Comparison of ENCODE assay signal across 9 mouse cellular contexts in the genomic region with DNA sequence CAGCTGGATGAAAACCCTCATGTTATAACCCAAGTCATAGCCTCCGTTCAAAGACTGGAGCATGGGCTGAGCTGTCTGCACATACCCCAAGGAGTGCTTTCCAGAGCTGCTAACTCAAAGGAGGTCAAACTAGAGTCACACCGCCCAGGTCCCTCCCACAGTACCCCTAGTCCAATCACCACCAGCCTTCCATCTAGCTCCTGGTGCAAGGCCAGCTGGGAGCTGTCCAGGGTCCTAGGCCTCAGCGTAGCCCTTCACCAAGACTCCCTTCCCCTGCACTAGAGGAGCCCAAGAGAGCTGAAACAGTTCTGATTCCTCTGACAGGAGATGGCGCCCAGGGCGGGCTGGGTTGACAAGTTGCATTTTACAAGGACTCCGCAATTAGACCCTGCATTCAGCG. TPM values are rescaled to one million over a fixed set of nuclear protein-coding genes. Genes with fewer than 3 reads are reported as not detected.
DNase-seq lines count a peak whose midpoint lies in the region; ATAC-seq lines count a peak whose summit lies in the region.
"Had no signal": no experiment of that assay in that cellular context is flagged by ENCODE, and none has a peak within 500 bp of the region (broad histone marks: within the 10 kb centered on the region; RNA-seq: fewer than 3 reads in every experiment).

No protein-coding gene starts in this region.

- no peaks in the 10 kb centered on the region for H3K36me3 ChIP-seq in embryonic facial prominence, embryonic 15.5 days
- H3K36me3 ChIP-seq in heart, embryonic 15.5 days = no peaks in the 10 kb centered on the region
- H3K36me3 ChIP-seq in kidney, embryonic 16.5 days (ENCODE audit: insufficient read depth, low read length) = no peaks in the 10 kb centered on the region
- H3K36me3 ChIP-seq in lung, embryonic 16.5 days (ENCODE audit: control insufficient read depth, insufficient read depth, low read length) = no peaks in the 10 kb centered on the region

- H3K27me3 ChIP-seq in embryonic facial prominence, embryonic 15.5 days = no peaks in the 10 kb centered on the region
- H3K27me3 ChIP-seq in heart, embryonic 15.5 days = 0 out of 2 replicates have a peak, but pooled peaks cover 8% of the 10 kb centered on the region
- no peaks in the 10 kb centered on the region for H3K27me3 ChIP-seq in kidney, embryonic 16.5 days (ENCODE audit: insufficient read depth, low read length)
- no peaks in the 10 kb centered on the region for H3K27me3 ChIP-seq in lung, embryonic 16.5 days (ENCODE audit: control insufficient read depth, insufficient read depth, low read depth, low read length)

- H3K27ac ChIP-seq in embryonic facial prominence, embryonic 15.5 days (replicated peaks) = no peak overlapping the region
- H3K27ac ChIP-seq in heart, embryonic 15.5 days = no peak overlapping the region
- no peak overlapping the region for H3K27ac ChIP-seq in kidney, embryonic 16.5 days (ENCODE audit: low read length)
- H3K27ac ChIP-seq in lung, embryonic 16.5 days (ENCODE audit: low read length) = no peak overlapping the region

- 2% methylated on average over 7 of the region's 7 CpGs for WGBS in embryonic facial prominence, embryonic 15.5 days
- 6% methylated on average over 7 of the region's 7 CpGs for WGBS in heart, embryonic 15.5 days
- 1% methylated on average over 7 of the region's 7 CpGs for WGBS in kidney, embryonic 16.5 days
- WGBS in lung, embryonic 16.5 days = 3% methylated on average over 7 of the region's 7 CpGs

- ATAC-seq in embryonic facial prominence, embryonic 15.5 days (ENCODE audit: insufficient number of reproducible peaks, low FRiP score, low TSS enrichment, low read depth) = peak; percentile 68
- ATAC-seq in heart, embryonic 15.5 days (replicated peaks; ENCODE audit: insufficient number of reproducible peaks, insufficient read depth, low FRiP score, low read depth) = peak; percentile 80
- peak; percentile 98 for ATAC-seq in kidney, embryonic 16.5 days (ENCODE audit: low FRiP score, low TSS enrichment)
- ATAC-seq in lung, embryonic 16.5 days (ENCODE audit: low read depth) = peak; percentile 97
- ATAC-seq in erythroid progenitor cell, adult 5-6 weeks (replicated peaks; ENCODE audit: low FRiP score, poor library complexity, severe bottlenecking) = no peak

- no peak overlapping the region for H3K9ac ChIP-seq in embryonic facial prominence, embryonic 15.5 days
- no peak overlapping the region for H3K9ac ChIP-seq in heart, embryonic 15.5 days
- no peak overlapping the region for H3K9ac ChIP-seq in kidney, embryonic 16.5 days (replicated peaks; ENCODE audit: low read length)
- no peak overlapping the region for H3K9ac ChIP-seq in lung, embryonic 16.5 days (ENCODE audit: low read length)

- no peaks in the 10 kb centered on the region for H3K4me1 ChIP-seq in embryonic facial prominence, embryonic 15.5 days
- H3K4me1 ChIP-seq in heart, embryonic 15.5 days (replicated peaks) = no peaks in the 10 kb centered on the region
- 0 out of 2 replicates have a peak, but pooled peaks cover 4% of the 10 kb centered on the region for H3K4me1 ChIP-seq in kidney, embryonic 16.5 days (ENCODE audit: insufficient read depth, low read length)
- no peaks in the 10 kb centered on the region for H3K4me1 ChIP-seq in lung, embryonic 16.5 days (replicated peaks; ENCODE audit: control insufficient read depth, insufficient read depth, low read length)

- no peak overlapping the region for H3K4me3 ChIP-seq in embryonic facial prominence, embryonic 15.5 days (replicated peaks)
- H3K4me3 ChIP-seq in heart, embryonic 15.5 days = no peak overlapping the region
- no peak overlapping the region for H3K4me3 ChIP-seq in kidney, embryonic 16.5 days (ENCODE audit: low read length)
- no peak overlapping the region for H3K4me3 ChIP-seq in lung, embryonic 16.5 days (ENCODE audit: low read length)
- H3K4me3 ChIP-seq: erythroblast, embryonic 14.5 days had no signal

- H3K4me2 ChIP-seq in embryonic facial prominence, embryonic 15.5 days (replicated peaks) = no peak overlapping the region
- no peak overlapping the region for H3K4me2 ChIP-seq in heart, embryonic 15.5 days
- no peak overlapping the region for H3K4me2 ChIP-seq in kidney, embryonic 16.5 days (replicated peaks; ENCODE audit: low read depth, low read length)
- no peak overlapping the region for H3K4me2 ChIP-seq in lung, embryonic 16.5 days (ENCODE audit: low read depth, low read length)

- no peaks in the 10 kb centered on the region for H3K9me3 ChIP-seq in embryonic facial prominence, embryonic 15.5 days (replicated peaks)
- no peaks in the 10 kb centered on the region for H3K9me3 ChIP-seq in heart, embryonic 15.5 days (replicated peaks)
- no peaks in the 10 kb centered on the region for H3K9me3 ChIP-seq in kidney, embryonic 16.5 days (ENCODE audit: low read length)
- no peaks in the 10 kb centered on the region for H3K9me3 ChIP-seq in lung, embryonic 16.5 days (ENCODE audit: control insufficient read depth, low read length)

- DNase-seq in A20 (ENCODE audit: low read depth, low spot score) (peak; percentile 63), R1 (ENCODE audit: low read depth, low spot score) (peak; percentile 97)
- DNase-seq in right cerebral cortex, postnatal 25 days = peak; percentile 26

RNA-seq across cellular contexts. Expression of gene Crhr1, which starts 18.0 kb away (rescaled TPM):
- polyA plus RNA-seq in embryonic facial prominence, embryonic 15.5 days (2015; fragmentation: Nextera tagmentation; extraction: Ambion mirVana) = 0.21 and 0.34 TPM in 2 replicates
- not detected in 2 replicates for polyA plus RNA-seq in heart, embryonic 15.5 days (2015; fragmentation: Nextera tagmentation; extraction: Ambion mirVana)
- 0.16 and 0.23 TPM in 2 replicates for polyA plus RNA-seq in kidney, embryonic 16.5 days (2015; fragmentation: Nextera tagmentation; extraction: Ambion mirVana)
- not detected in 2 replicates for polyA plus RNA-seq in lung, embryonic 16.5 days (2015; fragmentation: Nextera tagmentation; extraction: Ambion mirVana)
- not detected in 2 replicates for total RNA-seq in erythroid progenitor cell, adult 5-6 weeks (2015; ENCODE audit: low replicate concordance)
- total RNA-seq in erythroid progenitor cell, adult 5-6 weeks (2017; ENCODE audit: low replicate concordance) = not detected in 2 replicates
- polyA plus RNA-seq: erythroblast, embryonic 14.5 days had no signal

Comparison
In these comparisons a context has a peak if more than half of its experiments do, and no peak if none do; other contexts are left out.
1. DNase-seq: peak in every context shown above with its lines; median percentile 97 in R1; 63 in A20; 26 in right cerebral cortex, postnatal 25 days.